8 mouse cellular contexts compared by ENCODE assay signal in the genomic region with DNA sequence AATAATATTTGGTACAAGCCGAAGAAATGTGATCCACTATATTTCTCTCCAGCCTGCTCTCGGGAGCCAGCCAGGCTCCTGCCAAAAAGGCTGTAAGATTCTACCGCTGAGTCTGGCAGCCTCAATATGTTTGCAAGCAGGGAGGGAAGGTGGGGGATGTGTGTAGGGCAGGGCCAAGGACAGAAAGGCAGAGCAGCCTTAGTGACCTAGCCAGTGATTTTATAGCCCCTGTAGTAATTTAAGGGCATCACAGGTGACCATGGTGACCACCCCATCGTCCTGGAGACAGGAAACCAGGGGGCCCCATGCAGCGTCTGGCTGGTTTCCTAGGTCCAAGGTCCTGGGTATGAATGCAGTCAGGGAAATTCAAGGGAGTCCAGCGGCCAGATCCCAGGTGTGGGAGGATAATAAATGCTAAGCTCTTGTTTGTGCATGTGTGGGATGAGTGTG. TPM values are rescaled to one million over a fixed set of nuclear protein-coding genes. Genes with fewer than 3 reads are reported as not detected.
DNase-seq lines count a peak whose midpoint lies in the region; ATAC-seq and TF ChIP-seq lines count a peak whose summit lies in the region.

No protein-coding gene starts in this region.

- no peak overlapping the region for H3K4me3 ChIP-seq in hindbrain, embryonic 15.5 days
- no peak overlapping the region for H3K4me3 ChIP-seq in hindbrain, embryonic 11.5 days (ENCODE audit: low read depth, low read length)
- H3K4me3 ChIP-seq in cerebellum, adult 2 months (replicated peaks; ENCODE audit: insufficient read depth, low read depth, low read length), result no peak overlapping the region
- H3K4me3 ChIP-seq in kidney, adult 2 months (ENCODE audit: insufficient read depth, low read depth, low read length), result no peak overlapping the region

- no peak overlapping the region for H3K4me2 ChIP-seq in hindbrain, embryonic 15.5 days
- H3K4me2 ChIP-seq in hindbrain, embryonic 11.5 days (replicated peaks; ENCODE audit: low read depth, low read length), result no peak overlapping the region

- no peak for DNase-seq in hindbrain, embryonic 11.5 days (ENCODE audit: low spot score)
- peak; percentile 48 to 66 for DNase-seq in cerebellum, adult 2 months
- DNase-seq in heart, adult 11 months, result peak; percentile 98
- peak; percentile 60 for DNase-seq in kidney, adult 2 months
- DNase-seq in ovary, postnatal 14 days (ENCODE audit: low spot score), result peak; percentile 31
- no peak for DNase-seq in thymus, postnatal 0 days (ENCODE audit: low spot score)
- no peak for DNase-seq in adrenal gland, postnatal 36 days

- 44% methylated on average over 6 of the region's 6 CpGs for WGBS in hindbrain, embryonic 15.5 days
- WGBS in hindbrain, embryonic 11.5 days, result 68% methylated on average over 6 of the region's 6 CpGs
- WGBS in cerebellum, adult 2 months, result 9% methylated on average over 6 of the region's 6 CpGs
- WGBS in kidney, adult 2 months, result 25% methylated on average over 6 of the region's 6 CpGs

- H3K27ac ChIP-seq in hindbrain, embryonic 15.5 days (replicated peaks), result 0 out of 2 replicates have a peak overlapping the region, but pooled peaks have one; percentile 2
- H3K27ac ChIP-seq in hindbrain, embryonic 11.5 days (ENCODE audit: low read depth, low read length), result no peak overlapping the region
- peak overlapping the region; percentile 64 for H3K27ac ChIP-seq in cerebellum, adult 2 months (ENCODE audit: insufficient read depth, low read length)
- H3K27ac ChIP-seq in kidney, adult 2 months (ENCODE audit: insufficient read depth, low read depth, low read length), result no peak overlapping the region

- TF ChIP-seq POLR2A in cerebellum, adult 2 months (IDR thresholded peaks at IDR 0.05; ENCODE audit: borderline replicate concordance, insufficient read depth, low read length), result no peak
- no peak for TF ChIP-seq POLR2A in kidney, adult 2 months (IDR thresholded peaks at IDR 0.05; ENCODE audit: low read depth, low read length)

- no peaks in the 10 kb centered on the region for H3K27me3 ChIP-seq in hindbrain, embryonic 15.5 days
- no peaks in the 10 kb centered on the region for H3K27me3 ChIP-seq in hindbrain, embryonic 11.5 days (ENCODE audit: control insufficient read depth, insufficient read depth, low read length)
- no peaks in the 10 kb centered on the region for H3K27me3 ChIP-seq in cerebellum, adult 2 months (ENCODE audit: control insufficient read depth, insufficient read depth, low read length)
- no peaks in the 10 kb centered on the region for H3K27me3 ChIP-seq in kidney, adult 2 months (replicated peaks; ENCODE audit: control insufficient read depth, insufficient read depth, low read length)

- no peaks in the 10 kb centered on the region for H3K36me3 ChIP-seq in hindbrain, embryonic 15.5 days
- H3K36me3 ChIP-seq in hindbrain, embryonic 11.5 days (ENCODE audit: control insufficient read depth, insufficient read depth, low read length), result no peaks in the 10 kb centered on the region
- no peaks in the 10 kb centered on the region for H3K36me3 ChIP-seq in kidney, adult 2 months (ENCODE audit: control insufficient read depth, insufficient read depth, low read length)

- ATAC-seq in hindbrain, embryonic 15.5 days (ENCODE audit: low FRiP score, low read depth), result peak; percentile 27; the same call in 1 of the 2 replicates
- no peak for ATAC-seq in hindbrain, embryonic 11.5 days (ENCODE audit: low FRiP score)

- no peak for TF ChIP-seq CTCF in cerebellum, adult 2 months (IDR thresholded peaks at IDR 0.05; ENCODE audit: borderline replicate concordance, insufficient read depth, low read depth, low read length)
- no peak for TF ChIP-seq CTCF in kidney, adult 2 months (conservative IDR thresholded peaks at IDR 0.05; ENCODE audit: insufficient read depth, insufficient read length, low read depth, low read length)

- no peak overlapping the region for H3K9ac ChIP-seq in hindbrain, embryonic 15.5 days
- H3K9ac ChIP-seq in hindbrain, embryonic 11.5 days (ENCODE audit: low read depth, low read length), result no peak overlapping the region

- H3K4me1 ChIP-seq in hindbrain, embryonic 15.5 days (replicated peaks), result peaks cover 24% of the 10 kb centered on the region
- H3K4me1 ChIP-seq in hindbrain, embryonic 11.5 days (replicated peaks; ENCODE audit: control insufficient read depth, insufficient read depth, low read length), result no peaks in the 10 kb centered on the region
- H3K4me1 ChIP-seq in cerebellum, adult 2 months (ENCODE audit: control insufficient read depth, insufficient read depth, low read length), result peaks cover 20% of the 10 kb centered on the region
- H3K4me1 ChIP-seq in kidney, adult 2 months (ENCODE audit: control insufficient read depth, insufficient read depth, low read length), result peaks cover 15% of the 10 kb centered on the region

- no peaks in the 10 kb centered on the region for H3K9me3 ChIP-seq in hindbrain, embryonic 15.5 days
- no peaks in the 10 kb centered on the region for H3K9me3 ChIP-seq in hindbrain, embryonic 11.5 days (ENCODE audit: control insufficient read depth, low read length)

RNA-seq across cellular contexts. Expression of a gene that starts 20.4 kb away (rescaled TPM):
- 8.1 and 8.6 TPM in 2 replicates for polyA plus RNA-seq in hindbrain, embryonic 15.5 days (2015; fragmentation: Nextera tagmentation; extraction: Ambion mirVana)
- polyA plus RNA-seq in hindbrain, embryonic 11.5 days (2014; fragmentation: Nextera tagmentation; extraction: Ambion mirVana), result 15.1 and 16.2 TPM in 2 replicates
- polyA plus RNA-seq in cerebellum, adult 2 months (2012; rRNA removed), result 3.2 and 3.5 TPM in 2 replicates
- polyA plus RNA-seq in kidney, adult 2 months (2012; rRNA removed), result 20.1 and 22.2 TPM in 2 replicates
- polyA plus RNA-seq in thymus, postnatal 0 days (2015; fragmentation: Nextera tagmentation; extraction: Ambion mirVana), result 29.6 and 32.0 TPM in 2 replicates
- total RNA-seq in adrenal gland, postnatal 36 days (2021), result 10 to 100 TPM; 75.7 to 89.5 TPM

RNA-seq across cellular contexts. Expression of a gene that starts 45.7 kb away (rescaled TPM):
- polyA plus RNA-seq in hindbrain, embryonic 15.5 days (2015; fragmentation: Nextera tagmentation; extraction: Ambion mirVana), result not detected in 2 replicates
- polyA plus RNA-seq in hindbrain, embryonic 11.5 days (2014; fragmentation: Nextera tagmentation; extraction: Ambion mirVana), result not detected in 2 replicates
- polyA plus RNA-seq in cerebellum, adult 2 months (2012; rRNA removed), result 0.57 TPM in 1 of 2 replicates, not detected in the other
- 2.6 and 3.2 TPM in 2 replicates for polyA plus RNA-seq in kidney, adult 2 months (2012; rRNA removed)
- 2.4 and 2.6 TPM in 2 replicates for polyA plus RNA-seq in thymus, postnatal 0 days (2015; fragmentation: Nextera tagmentation; extraction: Ambion mirVana)
- 10 to 100 TPM in 1 of 2 experiments, not detected in 1; 12.8 TPM for total RNA-seq in adrenal gland, postnatal 36 days (2021)

Comparison
In these comparisons a context has a peak if more than half of its experiments do, and no peak if none do; other contexts are left out.
1. H3K27ac ChIP-seq: peak in hindbrain, embryonic 15.5 days (single experiment) and cerebellum, adult 2 months (single experiment); none in hindbrain, embryonic 11.5 days (single experiment) and kidney, adult 2 months (single experiment).
2. DNase-seq: peak in cerebellum, adult 2 months (2 of 2), heart, adult 11 months (single experiment), kidney, adult 2 months (single experiment) and ovary, postnatal 14 days (single experiment); none in hindbrain, embryonic 11.5 days (single experiment), thymus, postnatal 0 days (single experiment) and adrenal gland, postnatal 36 days (0 of 2).